Mouse (Mus musculus) heart, adult 2 months (tissue): Measurements from ENCODE around the gene Pomt1.

Experiments
- CTCF ChIP-seq: fragments of 200-600 bp; IDR thresholded peaks from 2 replicates; pipeline ENCODE4 v1.8.1; 2022; ENCODE audit warnings: antibody characterized with exemption, mild to moderate bottlenecking, moderate library complexity
- POLR2A ChIP-seq: fragments of 200-500 bp; IDR thresholded peaks from 2 replicates; pipeline ENCODE4 v1.6.1; 2011; ENCODE audit warnings: mild to moderate bottlenecking, low read depth, low read length, control low read depth; ENCODE audit not compliant: insufficient read depth

DNA sequence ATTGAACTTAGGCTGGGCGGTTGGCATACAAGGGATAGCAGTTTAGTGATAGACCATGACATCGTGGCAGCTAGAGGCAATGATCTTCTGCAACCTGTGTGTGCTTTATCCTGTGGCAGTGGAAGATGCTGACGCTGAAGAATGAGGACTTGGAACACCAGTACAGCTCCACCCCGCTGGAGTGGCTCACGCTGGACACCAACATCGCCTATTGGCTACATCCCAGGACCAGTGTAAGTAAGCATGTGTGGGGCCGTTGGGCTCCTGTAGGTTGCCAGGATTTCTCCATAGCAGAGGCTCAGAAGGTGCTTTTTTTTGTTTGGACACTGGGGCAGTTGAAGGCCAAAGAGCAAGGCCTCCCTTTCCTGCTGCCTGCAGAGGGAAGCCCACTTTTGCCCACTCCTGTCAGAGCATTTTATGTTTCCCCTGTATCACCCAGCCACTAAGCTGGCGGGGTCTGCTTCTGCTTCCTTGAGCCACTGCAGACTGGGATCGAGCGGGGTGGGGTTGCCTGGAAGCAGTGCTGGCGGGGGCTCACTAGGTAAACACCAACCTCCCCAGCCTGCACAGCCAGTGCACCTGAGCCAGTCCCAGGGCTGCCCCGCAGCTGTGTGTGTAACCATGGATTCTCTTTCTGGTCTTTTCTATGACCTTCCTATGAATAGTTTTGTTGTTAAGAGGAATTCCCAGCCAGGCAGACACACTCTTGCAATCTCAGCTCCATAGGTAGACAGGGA is 15.6 kb downstream of the Pomt1 start:
- TF ChIP-seq POLR2A (no peak), CTCF (no peak)
